ENCODE assay signal across 9 mouse cellular contexts in genomic region chr3:102205458-102205830, GRCm38 (mm10). TPM values are rescaled to one million over a fixed set of nuclear protein-coding genes. Genes with fewer than 3 reads are reported as not detected.
A peak's percentile ranks its signal among the peaks of the same experiment; 100 is the strongest.
DNase-seq lines count a peak whose midpoint lies in the region; ATAC-seq lines count a peak whose summit lies in the region.
"Had no signal": no experiment of that assay in that cellular context is flagged by ENCODE, and none has a peak within 500 bp of the region (broad histone marks: within the 10 kb centered on the region; RNA-seq: fewer than 3 reads in every experiment).

No protein-coding gene starts in this region.

- no peak overlapping the region; the same call in 1 of the 2 replicates for H3K27ac ChIP-seq in kidney, embryonic 14.5 days (ENCODE audit: low read depth, low read length)
- H3K27ac ChIP-seq in forebrain, embryonic 10.5 days = no peak overlapping the region
- H3K27ac ChIP-seq in limb, embryonic 10.5 days = no peak overlapping the region
- 0 out of 2 replicates have a peak overlapping the region, but pooled peaks have one; percentile 12 for H3K27ac ChIP-seq in neural tube, embryonic 14.5 days (ENCODE audit: low read depth, low read length)

- H3K4me2 ChIP-seq in kidney, embryonic 14.5 days (replicated peaks; ENCODE audit: low read depth, low read length) = peak overlapping the region; percentile 82
- H3K4me2 ChIP-seq in neural tube, embryonic 14.5 days (ENCODE audit: low read depth, low read length) = peak overlapping the region; percentile 96; the same call in 1 of the 2 replicates

- 5% methylated on average over 7 of the region's 7 CpGs for WGBS in kidney, embryonic 14.5 days
- WGBS in forebrain, embryonic 10.5 days = 4% methylated on average over 7 of the region's 7 CpGs
- WGBS in limb, embryonic 10.5 days = 5% methylated on average over 7 of the region's 7 CpGs
- WGBS in neural tube, embryonic 14.5 days = 6% methylated on average over 7 of the region's 7 CpGs

- no peak for ATAC-seq in kidney, embryonic 14.5 days (ENCODE audit: low FRiP score, low TSS enrichment)
- no peak for ATAC-seq in neural tube, embryonic 14.5 days (ENCODE audit: low read depth)

- H3K9ac ChIP-seq in kidney, embryonic 14.5 days (ENCODE audit: low read depth, low read length) = no peak overlapping the region
- H3K9ac ChIP-seq in neural tube, embryonic 14.5 days (replicated peaks; ENCODE audit: low read depth, low read length) = peak overlapping the region; percentile 4; the same call in 1 of the 2 replicates

- peaks cover 11% of the 10 kb centered on the region for H3K4me1 ChIP-seq in kidney, embryonic 14.5 days (ENCODE audit: control insufficient read depth, insufficient read depth, low read length)
- H3K4me1 ChIP-seq in forebrain, embryonic 10.5 days = peaks cover 46% of the 10 kb centered on the region
- H3K4me1 ChIP-seq in limb, embryonic 10.5 days = peaks cover 50% of the 10 kb centered on the region
- H3K4me1 ChIP-seq in neural tube, embryonic 14.5 days (ENCODE audit: control insufficient read depth, insufficient read depth, low read length) = peaks cover 19% of the 10 kb centered on the region

- 0 out of 2 replicates have a peak, but pooled peaks cover 6% of the 10 kb centered on the region for H3K27me3 ChIP-seq in kidney, embryonic 14.5 days (ENCODE audit: control insufficient read depth, insufficient read depth, low read length)
- H3K27me3 ChIP-seq in forebrain, embryonic 10.5 days (ENCODE audit: poor library complexity, severe bottlenecking) = peaks cover 70% of the 10 kb centered on the region
- H3K27me3 ChIP-seq in limb, embryonic 10.5 days (ENCODE audit: low read depth, poor library complexity, severe bottlenecking) = peaks cover 21% of the 10 kb centered on the region
- H3K27me3 ChIP-seq in neural tube, embryonic 14.5 days (ENCODE audit: control insufficient read depth, insufficient read depth, low read length) = peaks cover 5% of the 10 kb centered on the region

- H3K9me3 ChIP-seq in kidney, embryonic 14.5 days (ENCODE audit: control insufficient read depth, low read length) = no peaks in the 10 kb centered on the region
- 0 out of 2 replicates have a peak, but pooled peaks cover 4% of the 10 kb centered on the region for H3K9me3 ChIP-seq in forebrain, embryonic 10.5 days
- no peaks in the 10 kb centered on the region for H3K9me3 ChIP-seq in limb, embryonic 10.5 days (replicated peaks)
- H3K9me3 ChIP-seq in neural tube, embryonic 14.5 days (ENCODE audit: control insufficient read depth, low read length) = no peaks in the 10 kb centered on the region

- H3K36me3 ChIP-seq in kidney, embryonic 14.5 days (ENCODE audit: control insufficient read depth, insufficient read depth, low read length) = no peaks in the 10 kb centered on the region
- no peaks in the 10 kb centered on the region for H3K36me3 ChIP-seq in forebrain, embryonic 10.5 days (replicated peaks)
- H3K36me3 ChIP-seq in limb, embryonic 10.5 days = no peaks in the 10 kb centered on the region
- no peaks in the 10 kb centered on the region for H3K36me3 ChIP-seq in neural tube, embryonic 14.5 days (ENCODE audit: control insufficient read depth, insufficient read depth, low read length)

- H3K4me3 ChIP-seq in kidney, embryonic 14.5 days (ENCODE audit: low read length) = peak overlapping the region; percentile 76; the same call in 1 of the 2 replicates
- H3K4me3 ChIP-seq in forebrain, embryonic 10.5 days = peak overlapping the region; percentile 77; the same call in 1 of the 2 replicates
- H3K4me3 ChIP-seq in limb, embryonic 10.5 days = peak overlapping the region; percentile 87; the same call in 1 of the 2 replicates
- no peak overlapping the region for H3K4me3 ChIP-seq in neural tube, embryonic 14.5 days (ENCODE audit: low read depth, low read length)

- DNase-seq in kidney, adult 9 months = no peak
- no peak for DNase-seq in forebrain, embryonic 10.5 days (ENCODE audit: extremely low spot score, low spot score)
- no peak for DNase-seq in limb, embryonic 10.5 days (ENCODE audit: low spot score)
- DNase-seq in yolk sac, embryonic 10.5 days (ENCODE audit: low spot score) = no peak
- DNase-seq in frontal cortex, postnatal 10 days (ENCODE audit: low spot score in 2 of 2) = no peak
- DNase-seq in natural killer cell, adult 2 months (ENCODE audit: low spot score in 2 of 2) = no peak
- DNase-seq: kidney, adult 2 months had no signal

RNA-seq across cellular contexts. Expression of gene Vangl1, which starts 1.0 kb away (rescaled TPM):
- 9.4 and 22.4 TPM in 2 replicates for polyA plus RNA-seq in kidney, embryonic 14.5 days (2014; fragmentation: Nextera tagmentation; extraction: Ambion mirVana)
- polyA plus RNA-seq in forebrain, embryonic 10.5 days (2016; fragmentation: Nextera tagmentation; extraction: Ambion mirVana) = 9.5 and 11.0 TPM in 2 replicates
- polyA plus RNA-seq in limb, embryonic 10.5 days (2016; fragmentation: Nextera tagmentation; extraction: Ambion mirVana) = 11.8 and 14.8 TPM in 2 replicates
- polyA plus RNA-seq in neural tube, embryonic 14.5 days (2014; fragmentation: Nextera tagmentation; extraction: Ambion mirVana) = 8.2 and 11.3 TPM in 2 replicates
